Comparison of ENCODE assay signal across 8 mouse cellular contexts in genomic region chr16:32597909-32598381, GRCm38 (mm10). TPM values are rescaled to one million over a fixed set of nuclear protein-coding genes. Genes with fewer than 3 reads are reported as not detected.
DNase-seq lines count a peak whose midpoint lies in the region; ATAC-seq and TF ChIP-seq lines count a peak whose summit lies in the region.

No protein-coding gene starts in this region.

- H3K9me3 ChIP-seq in stomach, embryonic 15.5 days = no peaks in the 10 kb centered on the region
- no peaks in the 10 kb centered on the region for H3K9me3 ChIP-seq in stomach, postnatal 0 days (ENCODE audit: control insufficient read depth, low read length)

- DNase-seq in frontal cortex, postnatal 25 days (ENCODE audit: low spot score in 2 of 2) = no peak
- DNase-seq in stomach, postnatal 0 days (ENCODE audit: low spot score) = no peak
- peak; percentile 41 to 44 for DNase-seq in heart, postnatal 10 days
- no peak for DNase-seq in retina, postnatal 1 day
- DNase-seq in kidney, postnatal 14 days = no peak

- H3K27me3 ChIP-seq in stomach, embryonic 15.5 days (replicated peaks) = no peaks in the 10 kb centered on the region
- no peaks in the 10 kb centered on the region for H3K27me3 ChIP-seq in stomach, postnatal 0 days (ENCODE audit: control insufficient read depth, insufficient read depth, low read length)
- H3K27me3 ChIP-seq in myocyte (ENCODE audit: control insufficient read depth, insufficient read depth, insufficient read length) = peaks cover 11% of the 10 kb centered on the region

- H3K4me3 ChIP-seq in stomach, embryonic 15.5 days (replicated peaks) = no peak overlapping the region
- H3K4me3 ChIP-seq in stomach, postnatal 0 days (ENCODE audit: low read depth, low read length) = no peak overlapping the region
- no peak overlapping the region for H3K4me3 ChIP-seq in myocyte

- no peak for TF ChIP-seq POLR2A in myocyte (IDR thresholded peaks at IDR 0.05; ENCODE audit: insufficient read length, low read depth)

- WGBS in stomach, embryonic 15.5 days = 38% methylated on average over 4 of the region's 4 CpGs
- 26% methylated on average over 4 of the region's 4 CpGs for WGBS in stomach, postnatal 0 days

- intact Hi-C loops in heart, postnatal 10 days (cut with DNase I) = no loop called here

- ATAC-seq in frontal cortex, adult (ENCODE audit: low TSS enrichment) = peak; percentile 34; the same call in 1 of the 2 replicates
- ATAC-seq in stomach, embryonic 15.5 days (ENCODE audit: insufficient read depth, low FRiP score, low read depth) = peak; percentile 47; the same call in 1 of the 2 replicates
- no peak for ATAC-seq in stomach, postnatal 0 days (ENCODE audit: low FRiP score, low TSS enrichment)

- H3K4me2 ChIP-seq in stomach, embryonic 15.5 days = no peak overlapping the region
- no peak overlapping the region for H3K4me2 ChIP-seq in stomach, postnatal 0 days (replicated peaks; ENCODE audit: low read depth)
- peak overlapping the region; percentile 27 for H3K4me2 ChIP-seq in myocyte (ENCODE audit: low read depth)

- H3K4me1 ChIP-seq in stomach, embryonic 15.5 days = no peaks in the 10 kb centered on the region
- no peaks in the 10 kb centered on the region for H3K4me1 ChIP-seq in stomach, postnatal 0 days (replicated peaks; ENCODE audit: control insufficient read depth, insufficient read depth)

- H3K27ac ChIP-seq in stomach, embryonic 15.5 days = no peak overlapping the region
- H3K27ac ChIP-seq in stomach, postnatal 0 days (replicated peaks) = no peak overlapping the region

- TF ChIP-seq CTCF in stomach, postnatal 0 days (IDR thresholded peaks at IDR 0.05; ENCODE audit: low read depth) = no peak

- no peak overlapping the region for H3ac ChIP-seq in myocyte (ENCODE audit: control insufficient read depth, insufficient read length)

- no peak for TF ChIP-seq EP300 in stomach, postnatal 0 days (optimal IDR thresholded peaks at IDR 0.05)

- no peaks in the 10 kb centered on the region for H3K36me3 ChIP-seq in stomach, embryonic 15.5 days
- H3K36me3 ChIP-seq in stomach, postnatal 0 days (ENCODE audit: control insufficient read depth, insufficient read depth, low read length) = no peaks in the 10 kb centered on the region
- H3K36me3 ChIP-seq in myocyte (ENCODE audit: control insufficient read depth, insufficient read depth) = no peaks in the 10 kb centered on the region

- H3K79me2 ChIP-seq in myocyte (ENCODE audit: control insufficient read depth, insufficient read depth) = no peaks in the 10 kb centered on the region

- no peak overlapping the region for H3K9ac ChIP-seq in stomach, embryonic 15.5 days
- H3K9ac ChIP-seq in stomach, postnatal 0 days (ENCODE audit: low read length) = no peak overlapping the region

TF ChIP-seq in myocyte, 11 proteins besides CTCF, POLR2A, EP300 and RAD21:
- TF ChIP-seq TCF12 (IDR thresholded peaks at IDR 0.05; ENCODE audit: insufficient read depth, poor library complexity, severe bottlenecking) = no peak
- TF ChIP-seq USF1 (IDR thresholded peaks at IDR 0.05; ENCODE audit: low read depth) = no peak
- TF ChIP-seq TCF3 (IDR thresholded peaks at IDR 0.05; ENCODE audit: insufficient read length, low read depth) = no peak
- no peak for TF ChIP-seq CEBPB (IDR thresholded peaks at IDR 0.05; ENCODE audit: insufficient read depth, poor library complexity, severe bottlenecking)
- no peak for TF ChIP-seq MYOG (IDR thresholded peaks at IDR 0.05; ENCODE audit: control insufficient read depth in 1 of 3, insufficient read depth in 1 of 3, insufficient read length in 2 of 3, low read depth in 2 of 3)

RNA-seq across cellular contexts. Expression of gene Tfrc, which starts 10.8 kb away (rescaled TPM):
- 68.8 and 74.5 TPM in 2 replicates for polyA plus RNA-seq in stomach, embryonic 15.5 days (2015; fragmentation: Nextera tagmentation; extraction: Ambion mirVana)
- 45.6 and 50.0 TPM in 2 replicates for polyA plus RNA-seq in stomach, postnatal 0 days (2015; fragmentation: Nextera tagmentation; extraction: Ambion mirVana)
- total RNA-seq in heart, postnatal 10 days (2021) = 100 to 1,000 TPM; 180 to 317 TPM
- 55.4 TPM for polyA plus RNA-seq in myocyte (2012; fragmentation: generic; extraction: Trizol)

RNA-seq across cellular contexts. Expression of gene Tnk2, which starts 45.7 kb away (rescaled TPM):
- polyA plus RNA-seq in stomach, embryonic 15.5 days (2015; fragmentation: Nextera tagmentation; extraction: Ambion mirVana) = 12.0 and 14.9 TPM in 2 replicates
- 17.1 and 21.0 TPM in 2 replicates for polyA plus RNA-seq in stomach, postnatal 0 days (2015; fragmentation: Nextera tagmentation; extraction: Ambion mirVana)
- total RNA-seq in heart, postnatal 10 days (2021) = 10 to 100 TPM; 39.0 to 41.3 TPM
- 35.0 TPM for polyA plus RNA-seq in myocyte (2012; fragmentation: generic; extraction: Trizol)

Comparison
In these comparisons a context has a peak if more than half of its experiments do, and no peak if none do; other contexts are left out.
1. DNase-seq: peak in heart, postnatal 10 days (2 of 2); none in frontal cortex, postnatal 25 days (0 of 2), stomach, postnatal 0 days (single experiment), retina, postnatal 1 day (single experiment) and kidney, postnatal 14 days (single experiment).